Mouse (Mus musculus): ENCODE measurements at regions not wholly inside any gene's neighbourhood (a gene's known extent, or its start where the extent isn't known, plus 50 kb on each side); places are given as distances from the start of the nearest gene placed in this dataset.

DNA sequence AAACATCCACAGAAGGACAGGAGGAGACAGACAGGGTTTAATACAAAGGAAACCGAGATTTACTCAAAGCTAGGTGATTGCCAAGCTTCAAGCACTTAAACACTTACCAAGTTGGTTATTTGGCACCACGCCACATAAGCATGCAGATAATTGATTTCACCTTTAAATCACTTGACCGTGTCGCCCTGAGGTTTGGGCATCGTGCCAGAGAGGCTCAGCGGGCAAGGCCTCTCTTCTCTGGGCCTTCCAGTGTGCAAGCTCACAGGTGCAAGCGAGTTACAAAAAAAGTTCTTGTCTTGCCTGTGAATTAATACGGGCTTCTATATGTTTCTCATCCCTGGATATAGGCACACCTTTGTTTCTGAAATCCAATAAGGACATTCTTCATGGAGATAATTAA lies 78.4 kb upstream of the 4930583I09Rik start:
- TF ChIP-seq CTCF (IDR thresholded peaks at IDR 0.05; ENCODE audit: low read depth, low read length), result no peak
- no peak for TF ChIP-seq POLR2A (IDR thresholded peaks at IDR 0.05; ENCODE audit: insufficient read depth, low read length)
- TF ChIP-seq EP300 (IDR thresholded peaks at IDR 0.05; ENCODE audit: insufficient read depth, low read depth, low read length), result no peak

GRCm38 (mm10) chr17:64908671-64909070 lies 72.8 kb upstream of the 4930583I09Rik start:
- Histone ChIP-seq H3K9ac (ENCODE audit: low read depth, poor library complexity, severe bottlenecking) (no peak overlapping the region), H3K9me3 (replicated peaks; ENCODE audit: control insufficient read depth, insufficient read depth, low read length, poor library complexity, severe bottlenecking) (no peaks in the 10 kb centered on the region; the same call in 1 of the 2 replicates), H3K4me3 (ENCODE audit: low read depth, low read length) (no peak overlapping the region), H3K36me3 (ENCODE audit: control insufficient read depth, insufficient read depth, low read length, poor library complexity, severe bottlenecking) (no peaks in the 10 kb centered on the region), H3K4me1 (ENCODE audit: control insufficient read depth, insufficient read depth, low read length) (no peaks in the 10 kb centered on the region), H3K27me3 (ENCODE audit: control insufficient read depth, insufficient read depth, low read length, poor library complexity, severe bottlenecking) (no peaks in the 10 kb centered on the region), H3K27ac (ENCODE audit: insufficient read depth, low read length) (no peak overlapping the region)
- no peak for TF ChIP-seq CTCF (IDR thresholded peaks at IDR 0.05; ENCODE audit: low read depth, low read length)
- TF ChIP-seq POLR2A (IDR thresholded peaks at IDR 0.05; ENCODE audit: insufficient read depth, low read length), result no peak
- no peak for TF ChIP-seq EP300 (IDR thresholded peaks at IDR 0.05; ENCODE audit: insufficient read depth, low read depth, low read length)

More for the DNA sequence above, 78.4 kb upstream of the 4930583I09Rik start:
- peaks cover 1% of the 10 kb centered on the region for H3K4me1 ChIP-seq (ENCODE audit: control insufficient read depth, insufficient read depth, low read length)
- H3K27me3 ChIP-seq (ENCODE audit: control insufficient read depth, insufficient read depth, low read length, poor library complexity, severe bottlenecking), result no peaks in the 10 kb centered on the region
- H3K27ac ChIP-seq (ENCODE audit: insufficient read depth, low read length), result no peak overlapping the region
- H3K4me3 ChIP-seq (ENCODE audit: low read depth, low read length), result no peak overlapping the region
- H3K9me3 ChIP-seq (replicated peaks; ENCODE audit: control insufficient read depth, insufficient read depth, low read length, poor library complexity, severe bottlenecking), result no peaks in the 10 kb centered on the region
- H3K9ac ChIP-seq (ENCODE audit: low read depth, poor library complexity, severe bottlenecking), result no peak overlapping the region
- no peaks in the 10 kb centered on the region for H3K36me3 ChIP-seq (ENCODE audit: control insufficient read depth, insufficient read depth, low read length, poor library complexity, severe bottlenecking)

GRCm38 (mm10) chr17:64901721-64902623 lies 66.1 kb upstream of the 4930583I09Rik start:
- no peaks in the 10 kb centered on the region for H3K27me3 ChIP-seq (ENCODE audit: control insufficient read depth, insufficient read depth, low read length, poor library complexity, severe bottlenecking)
- H3K27ac ChIP-seq (ENCODE audit: insufficient read depth, low read length), result no peak overlapping the region
- H3K4me1 ChIP-seq (ENCODE audit: control insufficient read depth, insufficient read depth, low read length), result no peaks in the 10 kb centered on the region
- no peak overlapping the region for H3K4me3 ChIP-seq (ENCODE audit: low read depth, low read length)
- no peak overlapping the region for H3K9ac ChIP-seq (ENCODE audit: low read depth, poor library complexity, severe bottlenecking)
- no peak for TF ChIP-seq CTCF (IDR thresholded peaks at IDR 0.05; ENCODE audit: low read depth, low read length)
- no peak for TF ChIP-seq EP300 (IDR thresholded peaks at IDR 0.05; ENCODE audit: insufficient read depth, low read depth, low read length)
- TF ChIP-seq POLR2A (IDR thresholded peaks at IDR 0.05; ENCODE audit: insufficient read depth, low read length), result no peak
- no peaks in the 10 kb centered on the region for H3K36me3 ChIP-seq (ENCODE audit: control insufficient read depth, insufficient read depth, low read length, poor library complexity, severe bottlenecking)
- H3K9me3 ChIP-seq (replicated peaks; ENCODE audit: control insufficient read depth, insufficient read depth, low read length, poor library complexity, severe bottlenecking), result 0 out of 2 replicates have a peak, but pooled peaks cover 2% of the 10 kb centered on the region

DNA sequence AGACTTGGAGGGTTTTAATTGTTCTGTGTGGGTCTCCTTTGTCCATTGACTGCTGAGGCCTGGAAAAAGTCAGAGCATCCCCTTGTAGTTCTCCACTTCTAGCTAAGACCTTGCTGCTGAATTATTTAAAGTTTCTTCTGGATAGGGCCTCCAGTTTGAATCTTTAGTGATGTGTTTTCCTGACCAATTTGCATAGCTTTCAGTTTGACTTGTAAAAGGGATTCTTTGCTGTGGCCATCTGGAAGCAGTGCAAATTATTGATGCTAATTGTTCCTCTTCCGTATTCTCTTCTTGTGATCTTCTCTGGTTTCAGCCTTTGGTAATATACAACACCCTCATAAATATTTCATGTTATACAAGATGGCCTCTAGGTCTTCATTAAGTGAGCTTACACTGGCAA lies 61.6 kb upstream of the 4930583I09Rik start:
- no peak overlapping the region for H3K4me3 ChIP-seq (ENCODE audit: low read depth, low read length)
- H3K9ac ChIP-seq (ENCODE audit: low read depth, poor library complexity, severe bottlenecking), result no peak overlapping the region
- peaks cover 3% of the 10 kb centered on the region for H3K4me1 ChIP-seq (ENCODE audit: control insufficient read depth, insufficient read depth, low read length)
- H3K9me3 ChIP-seq (replicated peaks; ENCODE audit: control insufficient read depth, insufficient read depth, low read length, poor library complexity, severe bottlenecking), result 0 out of 2 replicates have a peak, but pooled peaks cover 2% of the 10 kb centered on the region
- H3K27me3 ChIP-seq (ENCODE audit: control insufficient read depth, insufficient read depth, low read length, poor library complexity, severe bottlenecking), result no peaks in the 10 kb centered on the region
- no peak for TF ChIP-seq CTCF (IDR thresholded peaks at IDR 0.05; ENCODE audit: low read depth, low read length)
- TF ChIP-seq POLR2A (IDR thresholded peaks at IDR 0.05; ENCODE audit: insufficient read depth, low read length), result no peak
- TF ChIP-seq EP300 (IDR thresholded peaks at IDR 0.05; ENCODE audit: insufficient read depth, low read depth, low read length), result no peak
- no peaks in the 10 kb centered on the region for H3K36me3 ChIP-seq (ENCODE audit: control insufficient read depth, insufficient read depth, low read length, poor library complexity, severe bottlenecking)
- no peak overlapping the region for H3K27ac ChIP-seq (ENCODE audit: insufficient read depth, low read length)

DNA sequence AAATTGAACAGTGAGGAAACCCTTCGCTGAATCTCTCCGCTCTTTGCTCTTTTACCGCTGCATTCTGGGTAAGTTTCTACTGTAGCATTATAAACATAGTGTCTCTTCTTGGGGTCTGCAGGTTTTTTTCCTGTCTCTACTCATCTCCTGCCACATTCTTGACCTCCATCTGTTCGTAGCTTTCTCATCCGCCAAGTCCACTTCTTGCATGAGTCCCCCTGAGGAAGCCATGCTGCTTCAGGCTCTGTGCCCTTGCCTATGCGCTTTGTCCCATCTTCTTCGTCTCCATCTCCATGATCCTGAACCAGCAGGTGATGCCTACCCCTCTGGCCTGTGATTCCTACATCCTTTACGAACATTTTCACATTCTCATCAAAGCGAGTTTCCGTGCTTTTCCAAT lies 60.0 kb upstream of the 4930583I09Rik start:
- Histone ChIP-seq H3K4me3 (ENCODE audit: low read depth, low read length) (no peak overlapping the region), H3K4me1 (ENCODE audit: control insufficient read depth, insufficient read depth, low read length) (peaks cover 3% of the 10 kb centered on the region), H3K9me3 (replicated peaks; ENCODE audit: control insufficient read depth, insufficient read depth, low read length, poor library complexity, severe bottlenecking) (0 out of 2 replicates have a peak, but pooled peaks cover 2% of the 10 kb centered on the region), H3K36me3 (ENCODE audit: control insufficient read depth, insufficient read depth, low read length, poor library complexity, severe bottlenecking) (no peaks in the 10 kb centered on the region), H3K9ac (ENCODE audit: low read depth, poor library complexity, severe bottlenecking) (no peak overlapping the region), H3K27ac (ENCODE audit: insufficient read depth, low read length) (no peak overlapping the region), H3K27me3 (ENCODE audit: control insufficient read depth, insufficient read depth, low read length, poor library complexity, severe bottlenecking) (no peaks in the 10 kb centered on the region)
- TF ChIP-seq CTCF (IDR thresholded peaks at IDR 0.05; ENCODE audit: low read depth, low read length) (no peak), POLR2A (IDR thresholded peaks at IDR 0.05; ENCODE audit: insufficient read depth, low read length) (no peak), EP300 (IDR thresholded peaks at IDR 0.05; ENCODE audit: insufficient read depth, low read depth, low read length) (no peak)

GRCm38 (mm10) chr17:64895466-64895865 lies 59.6 kb upstream of the 4930583I09Rik start:
- Histone ChIP-seq H3K36me3 (ENCODE audit: control insufficient read depth, insufficient read depth, low read length, poor library complexity, severe bottlenecking) (no peaks in the 10 kb centered on the region), H3K4me3 (ENCODE audit: low read depth, low read length) (no peak overlapping the region), H3K27ac (ENCODE audit: insufficient read depth, low read length) (no peak overlapping the region), H3K9ac (ENCODE audit: low read depth, poor library complexity, severe bottlenecking) (no peak overlapping the region), H3K9me3 (replicated peaks; ENCODE audit: control insufficient read depth, insufficient read depth, low read length, poor library complexity, severe bottlenecking) (0 out of 2 replicates have a peak, but pooled peaks cover 2% of the 10 kb centered on the region), H3K4me1 (ENCODE audit: control insufficient read depth, insufficient read depth, low read length) (peaks cover 3% of the 10 kb centered on the region), H3K27me3 (ENCODE audit: control insufficient read depth, insufficient read depth, low read length, poor library complexity, severe bottlenecking) (no peaks in the 10 kb centered on the region)
- TF ChIP-seq EP300 (IDR thresholded peaks at IDR 0.05; ENCODE audit: insufficient read depth, low read depth, low read length) (no peak), POLR2A (IDR thresholded peaks at IDR 0.05; ENCODE audit: insufficient read depth, low read length) (no peak), CTCF (IDR thresholded peaks at IDR 0.05; ENCODE audit: low read depth, low read length) (no peak)

All from ES-Bruce4 (cell line).